Mouse (Mus musculus): ENCODE data around the gene Chil1.

Chil1 gene

GRCm38 (mm10) chr1:134230638-134231228 lies 48.8 kb downstream of the Chil1 start:
- in situ Hi-C loops (cut with MboI, MseI), result loop anchor here (5.0 kb wide), 1 partner anchor 78 kb away; no protein-coding TSS in a partner anchor

- in situ Hi-C loops (cut with MboI, MseI), result loop anchor here (5.0 kb wide), 1 partner anchor 79 kb away; no protein-coding TSS in a partner anchor
These were observed 49.3 kb downstream of the Chil1 start for GRCm38 (mm10) chr1:134231270-134231669.

- in situ Hi-C loops (cut with MboI, MseI), result loop anchor here (5.0 kb wide), 1 partner anchor 79 kb away; no protein-coding TSS in a partner anchor
These were observed 49.7 kb downstream of the Chil1 start for GRCm38 (mm10) chr1:134231681-134232080.

- in situ Hi-C loops (cut with MboI, MseI), result loop anchor here (5.0 kb wide), 1 partner anchor 80 kb away; no protein-coding TSS in a partner anchor
These were observed 50.4 kb downstream of the Chil1 start for GRCm38 (mm10) chr1:134232326-134232725.

- in situ Hi-C loops (cut with MboI, MseI), result loop anchor here (5.0 kb wide), 1 partner anchor 81 kb away; no protein-coding TSS in a partner anchor
These were observed 51.0 kb downstream of the Chil1 start for GRCm38 (mm10) chr1:134232778-134233531.

GRCm38 (mm10) chr1:134233681-134234454 lies 51.9 kb downstream of the Chil1 start:
- in situ Hi-C loops (cut with MboI, MseI), result loop anchor here (5.0 kb wide), 1 partner anchor 82 kb away; no protein-coding TSS in a partner anchor

GRCm38 (mm10) chr1:134234455-134235390 lies 52.7 kb downstream of the Chil1 start:
- in situ Hi-C loops (cut with MboI, MseI), result loop anchor here (5.0 kb wide), 1 partner anchor 82 kb away; no protein-coding TSS in a partner anchor

- in situ Hi-C loops (cut with MboI, MseI), result no loop called here
These were observed 53.5 kb downstream of the Chil1 start, which contains the start of gene Adora1 for GRCm38 (mm10) chr1:134235391-134235921. Adora1 (minus strand) TSS chr1:134235431.

GRCm38 (mm10) chr1:134236142-134236541 lies 54.2 kb downstream of the Chil1 start:
- in situ Hi-C loops (cut with MboI, MseI), result no loop called here

GRCm38 (mm10) chr1:134237438-134237837 lies 55.5 kb downstream of the Chil1 start:
- in situ Hi-C loops (cut with MboI, MseI), result no loop called here
